Mouse (Mus musculus) cerebellum, adult (tissue): ENCODE results near the gene Axin1.

Experiments used
- ATAC-seq: cut with Nextera tagmentation; 2 replicates; pipeline ENCODE4 v1.9.2; 2017; ENCODE audit warnings: mild to moderate bottlenecking, moderate library complexity, mixed read lengths; ENCODE audit not compliant: insufficient number of reproducible peaks, low FRiP score, low TSS enrichment

Axin1 gene

DNA sequence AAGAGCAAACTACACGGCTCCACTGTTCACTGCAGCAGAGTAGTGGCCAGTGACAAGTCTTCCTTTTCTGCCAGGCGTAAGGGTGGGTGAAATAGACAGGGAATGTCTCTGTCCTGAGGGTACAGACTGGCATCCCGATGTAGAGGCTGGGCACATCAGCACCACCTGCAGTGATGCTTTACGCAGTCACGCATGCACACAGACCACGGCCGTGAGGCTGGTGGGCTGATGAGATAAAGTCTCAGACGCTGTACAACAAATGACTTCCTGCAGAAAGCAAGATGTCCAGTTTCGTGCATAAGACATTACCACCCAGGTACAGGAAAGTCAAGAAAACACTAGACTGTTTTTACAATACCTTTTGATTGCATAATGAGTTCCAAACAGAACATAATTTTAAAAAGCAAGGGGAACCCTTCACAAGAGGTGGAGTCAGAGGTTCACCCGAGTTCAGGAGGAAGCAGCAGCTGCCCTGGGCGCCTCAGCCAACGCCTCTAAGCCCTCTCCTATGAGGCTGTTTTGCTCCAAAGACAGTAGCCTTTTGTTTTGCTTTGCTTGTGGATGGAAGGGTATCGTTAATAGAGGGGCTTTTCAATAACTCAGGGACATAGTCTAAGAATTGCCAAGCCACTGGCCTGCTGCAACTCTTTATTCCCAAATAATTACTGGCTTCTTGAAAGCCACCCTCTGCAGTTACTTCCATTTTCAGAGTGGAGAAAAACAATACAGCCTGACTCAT, 96.8 kb downstream of the Axin1 start:
- no peak for ATAC-seq

GRCm38 (mm10) chr17:26237667-26238066, 99.2 kb downstream of the Axin1 start:
- ATAC-seq = no peak

GRCm38 (mm10) chr17:26239551-26239950, 101.1 kb downstream of the Axin1 start:
- ATAC-seq = no peak

GRCm38 (mm10) chr17:26240120-26240790, 101.8 kb downstream of the Axin1 start:
- ATAC-seq = no peak

DNA sequence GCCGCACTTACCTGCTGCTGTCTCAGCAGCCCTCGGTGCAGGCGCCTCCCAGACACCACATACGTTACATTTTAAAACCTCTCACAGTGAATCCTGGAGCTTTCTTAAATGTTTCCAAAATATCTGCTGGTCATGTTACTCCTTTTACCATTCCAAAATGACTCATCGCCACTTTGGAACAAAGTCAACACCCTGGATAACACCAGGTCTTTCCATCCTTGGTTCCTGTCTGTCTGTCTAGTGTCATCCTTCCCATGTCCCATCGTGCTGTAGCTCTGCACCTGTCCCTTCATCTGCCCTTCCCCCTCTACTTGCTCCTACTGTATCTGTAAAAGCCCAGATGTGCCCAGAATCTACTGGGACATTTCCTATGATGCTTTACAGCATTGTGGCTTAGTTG, 102.5 kb downstream of the Axin1 start:
- no peak for ATAC-seq

GRCm38 (mm10) chr17:26243471-26244100, 105.1 kb downstream of the Axin1 start:
- ATAC-seq = peak; percentile 38; the same call in 1 of the 2 replicates

DNA sequence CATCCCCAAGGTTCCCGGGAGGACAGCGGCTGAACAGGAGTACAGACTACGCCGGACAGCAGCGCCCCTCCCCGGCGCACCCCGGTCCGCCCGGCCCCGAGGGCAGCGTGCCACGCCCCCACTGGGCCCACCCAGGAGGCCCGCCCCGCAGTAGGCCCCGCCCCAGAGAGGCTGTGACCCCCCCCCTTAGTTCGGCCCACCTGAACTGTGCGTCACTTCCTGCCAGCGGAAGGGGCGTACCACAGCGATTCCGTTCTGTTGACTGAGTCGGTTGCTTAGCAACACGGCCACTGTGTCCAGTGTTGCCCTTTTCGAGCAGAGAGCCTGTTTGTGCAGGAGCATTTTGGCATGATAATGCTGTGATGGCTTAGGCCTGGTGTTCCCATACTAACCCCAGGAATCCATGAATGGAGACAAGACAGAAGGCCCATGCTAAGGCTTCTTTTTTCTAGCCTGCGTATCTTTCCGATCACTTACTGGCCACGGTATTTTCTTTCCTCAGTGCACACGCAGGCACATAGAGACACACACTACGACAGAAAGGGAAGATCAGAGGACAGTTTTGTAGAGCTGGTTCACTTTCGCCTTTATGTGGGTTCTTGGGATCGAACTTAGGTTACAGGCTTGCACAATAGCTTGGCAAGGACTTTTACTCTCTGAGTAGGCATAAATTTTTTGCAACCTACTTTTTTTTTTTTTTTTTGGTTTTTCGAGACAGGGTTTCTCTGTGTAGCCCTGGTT, 105.8 kb downstream of the Axin1 start, which contains the start of gene Fam234a:
Gene Fam234a, minus strand, starts transcription at position 142 of the 741 bp plus-strand sequence.
- peak; percentile 94 for ATAC-seq
